Mouse (Mus musculus): ENCODE results near the gene Notch1.

Gene Notch1

DNA sequence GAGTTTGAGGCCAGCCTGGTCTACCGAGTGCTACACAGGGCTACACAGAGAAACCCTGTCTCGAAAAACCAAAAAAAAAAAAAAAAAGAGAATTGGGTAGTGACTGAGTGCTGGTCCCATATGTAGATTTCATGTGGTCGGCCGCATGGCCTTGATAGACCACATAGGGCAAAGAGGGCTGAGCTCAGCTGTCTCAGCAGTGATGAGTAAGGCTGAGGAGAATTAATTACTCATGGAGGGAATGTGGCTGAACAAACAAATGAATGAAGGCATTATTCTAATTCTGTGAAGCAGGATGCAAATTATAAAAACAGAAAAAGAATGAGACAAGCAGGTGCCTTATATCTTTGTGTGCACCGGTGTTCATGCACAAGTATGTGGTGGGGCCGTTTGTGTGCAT lies 15.4 kb upstream of the Notch1 start:
- DNase-seq (ENCODE audit: extremely low spot score, low spot score): no peak

DNA sequence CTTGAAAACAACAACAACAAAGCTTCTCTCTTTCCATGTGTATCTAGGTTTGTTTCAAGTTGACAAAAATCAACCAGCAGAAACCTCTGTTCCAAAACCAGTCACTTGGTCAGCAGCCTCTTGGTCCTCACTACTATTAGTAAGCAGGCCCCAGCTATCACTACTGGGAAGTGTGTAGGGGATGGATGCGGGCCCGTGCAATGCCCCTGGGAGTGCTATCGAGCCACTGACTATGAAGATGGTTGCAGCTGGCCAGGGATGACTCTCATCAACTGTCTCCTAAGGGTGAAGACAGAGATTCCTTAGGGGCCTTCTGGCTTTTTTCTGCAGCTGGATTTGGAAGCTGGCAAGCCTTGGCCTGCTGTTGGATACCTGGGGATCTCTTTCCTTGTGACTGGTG lies 13.4 kb upstream of the Notch1 start:
- no peak for DNase-seq (ENCODE audit: extremely low spot score, low spot score)

DNA sequence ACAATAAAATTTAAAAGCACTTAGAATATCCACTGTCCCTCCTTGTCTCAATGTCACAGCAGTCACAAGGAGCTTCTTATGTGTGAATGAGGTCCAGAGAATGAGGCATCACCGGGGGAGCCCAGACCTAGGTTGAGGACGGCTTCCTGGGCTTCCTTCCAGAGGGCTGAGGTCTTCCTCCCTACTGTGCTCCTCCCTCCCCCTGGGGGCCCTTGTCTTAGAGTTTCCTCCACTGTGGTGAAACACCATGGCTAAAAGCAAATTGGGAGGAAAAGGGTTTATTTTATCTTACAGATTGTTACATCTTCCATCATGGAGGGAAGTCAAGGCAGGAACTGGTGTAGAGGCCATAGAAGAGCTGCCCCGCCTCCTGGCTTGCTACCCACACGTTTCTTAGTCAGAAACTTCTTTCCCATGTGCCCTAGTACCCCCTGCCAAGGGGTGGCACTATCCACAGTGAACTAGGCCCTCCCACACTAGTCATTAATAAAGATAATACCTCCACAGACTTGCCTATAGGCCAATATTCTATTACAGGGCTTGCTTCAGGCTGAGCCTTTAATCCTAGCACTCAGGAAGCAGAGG lies 12.8 kb upstream of the Notch1 start:
- DNase-seq (ENCODE audit: extremely low spot score, low spot score): no peak

- DNase-seq (ENCODE audit: extremely low spot score, low spot score): no peak
These were observed 10.2 kb upstream of the Notch1 start for GRCm38 (mm10) chr2:26526443-26527257.

DNA sequence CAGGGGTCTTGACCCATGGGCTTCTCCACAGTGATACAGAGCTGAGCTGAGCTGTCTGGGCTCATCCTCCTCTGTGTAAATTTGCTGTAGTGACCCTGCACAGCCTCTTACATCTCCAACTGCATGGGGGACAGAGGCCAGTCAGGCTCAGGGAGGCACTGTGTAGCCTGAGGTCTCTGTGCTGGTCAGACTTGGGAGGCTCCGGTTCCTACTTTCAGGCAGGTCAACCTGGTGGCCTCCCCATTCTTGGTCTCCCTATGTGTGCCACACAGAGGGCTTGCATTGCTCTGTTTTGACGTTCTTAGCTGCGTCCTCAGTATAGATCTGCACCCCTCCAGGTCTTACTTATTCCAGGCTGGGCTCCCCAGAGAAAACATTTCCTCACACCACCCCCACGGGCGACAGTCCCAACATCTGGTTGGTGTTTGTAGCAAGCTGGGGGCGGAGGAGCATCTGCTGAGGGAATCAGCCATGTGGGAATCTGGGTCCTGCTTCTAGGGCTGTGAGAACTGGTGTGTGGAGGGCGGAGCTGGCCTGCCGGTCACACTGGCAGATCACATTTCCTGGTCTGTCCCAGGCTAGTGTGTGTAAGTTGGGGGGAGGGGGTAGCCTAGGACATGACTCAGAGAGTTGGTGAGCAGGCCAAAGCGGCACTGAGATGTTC lies 9.0 kb upstream of the Notch1 start:
- DNase-seq (ENCODE audit: extremely low spot score, low spot score): peak; percentile 64

GRCm38 (mm10) chr2:26522327-26522726 lies 5.9 kb upstream of the Notch1 start:
- DNase-seq (ENCODE audit: extremely low spot score, low spot score): no peak

DNA sequence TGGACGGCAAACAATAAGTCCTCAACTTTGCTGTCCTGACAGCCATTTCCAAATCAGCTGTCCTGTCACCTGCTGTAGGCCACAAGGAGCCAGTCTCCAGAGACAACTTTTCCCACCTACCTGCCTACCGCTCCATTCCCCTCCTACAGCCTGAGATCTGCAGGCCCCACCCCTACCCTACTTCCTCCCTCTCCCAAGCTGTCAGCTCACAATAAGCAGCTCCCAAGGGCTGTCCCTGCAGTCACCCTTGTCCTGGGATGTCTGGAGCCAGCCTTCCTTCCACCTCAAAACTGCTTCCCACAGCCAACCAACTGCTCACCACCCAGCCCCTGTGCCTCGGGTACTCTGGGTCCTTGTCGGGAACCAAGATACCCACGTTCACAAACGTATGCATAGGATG lies 3.3 kb upstream of the Notch1 start:
- DNase-seq (ENCODE audit: extremely low spot score, low spot score): no peak

DNA sequence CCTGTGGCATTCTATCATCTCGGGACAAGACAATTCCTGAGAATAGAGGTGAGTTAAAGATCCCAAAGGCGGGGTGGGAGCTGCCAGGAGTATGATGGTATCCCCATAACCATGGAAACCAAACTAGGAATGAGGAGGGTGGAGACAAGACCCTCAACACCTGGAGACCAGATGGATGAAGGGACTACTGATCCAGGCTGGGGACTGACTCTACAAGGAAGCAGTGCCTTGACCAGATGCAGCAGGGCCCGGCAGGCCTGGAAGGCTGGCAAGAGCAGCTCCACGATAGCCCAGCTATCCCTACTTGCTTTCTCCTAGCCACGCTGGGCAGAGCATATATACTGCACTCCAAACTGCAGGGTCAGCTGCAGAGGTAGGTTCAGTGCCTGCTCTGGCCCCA lies 524 bp upstream of the Notch1 start:
- no peak for DNase-seq (ENCODE audit: extremely low spot score, low spot score)

GRCm38 (mm10) chr2:26515335-26515734 lies 1.1 kb downstream of the Notch1 start:
- DNase-seq (ENCODE audit: extremely low spot score, low spot score): no peak

DNA sequence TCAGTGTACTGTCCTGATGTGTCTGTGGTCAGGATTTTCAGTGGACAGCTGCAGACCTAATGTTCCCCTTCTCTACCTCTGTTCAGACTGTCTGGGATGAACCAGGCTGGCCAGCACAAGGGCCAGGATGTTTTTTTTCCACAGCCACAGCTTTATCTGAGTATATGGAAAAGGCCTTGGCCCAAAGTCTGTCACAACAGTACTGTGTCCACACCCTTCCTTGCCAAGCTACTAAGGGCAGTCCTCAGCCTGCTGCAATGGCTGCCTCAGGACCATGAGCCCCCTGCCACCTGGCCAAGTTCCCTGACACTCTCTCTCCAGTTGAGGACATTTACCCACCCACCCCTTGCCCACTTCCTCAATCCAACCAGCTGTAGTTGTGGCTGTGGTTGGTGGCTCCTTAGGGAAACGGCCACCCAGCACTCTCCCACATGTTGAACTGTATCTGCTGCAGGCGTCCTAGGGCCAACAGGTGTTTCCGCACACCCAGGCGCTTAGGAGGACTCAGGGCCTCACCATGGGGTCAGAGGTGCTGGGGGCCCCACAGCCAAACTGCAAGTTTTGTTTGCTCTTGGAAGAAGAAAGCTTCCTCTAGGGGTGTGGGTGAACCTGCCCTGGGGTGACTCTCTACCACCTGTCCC lies 3.2 kb downstream of the Notch1 start:
- DNase-seq (ENCODE audit: extremely low spot score, low spot score): no peak

DNA sequence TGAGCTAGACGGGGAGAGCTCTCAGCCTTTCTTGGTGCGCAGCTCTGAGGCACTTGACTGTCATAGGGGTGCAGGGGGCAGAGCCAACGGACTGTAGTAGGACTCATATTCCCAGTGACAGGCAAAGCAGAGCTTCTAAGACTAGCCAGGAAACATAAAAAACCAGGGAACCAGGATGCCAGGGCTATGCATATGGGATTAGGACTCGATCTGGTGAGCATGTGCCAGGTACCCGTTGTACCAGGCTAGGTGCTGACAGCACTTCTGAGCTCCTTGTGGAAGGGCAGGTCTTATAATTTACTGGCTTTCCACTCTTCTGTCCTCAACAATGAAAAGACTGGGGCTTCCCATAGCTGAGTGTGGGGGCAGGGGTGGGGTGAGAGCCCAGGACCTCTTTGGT lies 7.8 kb downstream of the Notch1 start:
- DNase-seq (ENCODE audit: extremely low spot score, low spot score): no peak

GRCm38 (mm10) chr2:26507961-26508391 lies 8.5 kb downstream of the Notch1 start:
- DNase-seq (ENCODE audit: extremely low spot score, low spot score): no peak

DNA sequence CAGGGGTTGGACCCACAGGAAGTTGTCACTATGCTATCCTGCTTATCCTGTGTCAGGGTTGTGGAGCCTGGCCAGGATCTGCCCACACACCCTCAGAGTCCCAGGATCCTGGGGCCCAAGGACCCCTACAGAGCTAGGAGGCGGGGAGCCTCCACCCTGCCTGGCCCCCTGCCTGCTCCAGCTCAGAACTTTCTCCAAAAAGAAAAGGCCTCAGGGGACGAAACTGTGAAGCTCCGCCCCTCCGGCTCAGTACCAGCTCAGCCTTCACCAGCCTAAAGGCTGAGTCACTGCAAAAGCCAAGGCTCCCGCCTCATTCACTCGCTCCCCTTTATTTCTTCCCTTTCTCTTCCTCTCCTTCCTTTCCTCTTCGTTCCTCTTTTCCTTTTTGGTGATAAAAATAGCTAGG lies 9.0 kb downstream of the Notch1 start:
- DNase-seq (ENCODE audit: extremely low spot score, low spot score): no peak

- no peak for DNase-seq (ENCODE audit: extremely low spot score, low spot score)
These were observed 9.7 kb downstream of the Notch1 start for GRCm38 (mm10) chr2:26506746-26507280.

DNA sequence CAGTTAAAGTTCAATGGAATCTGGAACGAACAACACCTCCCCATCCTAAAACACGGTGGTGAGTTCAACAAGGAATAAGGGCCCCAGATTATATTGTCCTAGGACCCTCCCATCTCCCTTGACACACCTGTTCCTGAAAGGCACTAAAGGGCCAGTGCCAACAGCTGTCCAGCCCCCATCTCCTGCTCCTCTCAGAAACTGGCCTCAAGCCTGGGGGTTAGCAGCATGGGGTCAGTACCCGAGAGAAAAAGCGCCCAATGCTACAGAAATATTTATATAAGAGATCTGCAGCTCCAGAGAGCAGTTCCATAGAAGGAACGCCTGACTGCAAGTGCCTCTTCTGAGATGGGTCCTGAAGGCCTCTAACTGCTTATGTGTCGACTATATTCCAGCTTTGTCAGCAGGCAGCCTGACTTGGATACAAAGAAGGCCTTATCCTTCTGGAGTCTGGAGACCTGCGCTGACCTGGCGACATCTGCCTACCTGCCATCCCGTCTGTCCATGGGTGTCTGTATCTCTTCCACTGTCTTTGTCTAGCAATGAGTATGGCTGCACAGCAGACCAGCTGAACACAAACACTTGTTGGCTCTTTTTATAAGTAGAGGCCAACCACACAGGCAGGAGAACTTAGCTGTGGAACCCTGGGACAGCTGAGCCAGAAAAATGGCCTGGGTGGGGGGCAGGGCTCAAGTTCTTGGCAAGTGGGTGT lies 11.5 kb downstream of the Notch1 start:
- DNase-seq (ENCODE audit: extremely low spot score, low spot score): no peak

GRCm38 (mm10) chr2:26503661-26504575 lies 12.5 kb downstream of the Notch1 start:
- DNase-seq (ENCODE audit: extremely low spot score, low spot score): peak; percentile 90

DNA sequence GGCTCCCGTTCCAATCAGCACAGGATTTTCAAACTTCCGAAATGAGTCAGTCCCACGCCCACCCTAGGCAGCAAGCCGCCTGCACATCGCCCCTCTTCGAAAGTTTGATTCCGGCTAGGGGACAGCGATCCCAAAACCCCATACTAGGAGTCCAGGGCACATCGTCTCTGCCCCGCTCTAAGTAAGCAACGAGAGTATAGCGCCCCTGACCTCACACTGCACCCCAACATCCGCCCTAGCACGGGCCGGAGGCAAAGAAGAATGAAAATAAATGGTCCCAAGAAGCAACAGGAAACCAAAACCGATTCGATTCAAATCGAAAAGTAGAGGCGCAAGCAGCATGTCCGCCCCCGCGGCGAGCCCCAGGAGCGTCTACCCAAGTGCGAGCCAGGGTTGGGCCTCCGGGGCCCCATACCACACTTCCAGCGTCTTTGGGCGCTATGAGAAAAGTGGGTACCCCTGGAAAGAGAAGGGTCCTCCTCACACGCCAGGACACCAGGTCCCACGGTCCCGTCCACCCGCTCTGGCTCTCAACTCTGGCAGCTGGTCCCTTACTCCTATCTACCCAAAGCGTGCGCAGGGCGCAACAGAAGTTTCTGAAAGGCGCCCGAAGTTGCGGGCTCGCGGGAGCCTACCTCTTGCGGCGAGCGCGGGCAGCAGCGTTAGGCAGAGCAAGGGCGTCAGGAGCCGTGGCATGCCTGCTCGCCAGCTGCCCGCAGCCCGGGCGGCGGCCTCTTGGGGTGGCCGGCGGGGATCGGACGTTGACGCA lies 13.4 kb downstream of the Notch1 start:
- peak; percentile 66 for DNase-seq (ENCODE audit: extremely low spot score, low spot score)

DNA sequence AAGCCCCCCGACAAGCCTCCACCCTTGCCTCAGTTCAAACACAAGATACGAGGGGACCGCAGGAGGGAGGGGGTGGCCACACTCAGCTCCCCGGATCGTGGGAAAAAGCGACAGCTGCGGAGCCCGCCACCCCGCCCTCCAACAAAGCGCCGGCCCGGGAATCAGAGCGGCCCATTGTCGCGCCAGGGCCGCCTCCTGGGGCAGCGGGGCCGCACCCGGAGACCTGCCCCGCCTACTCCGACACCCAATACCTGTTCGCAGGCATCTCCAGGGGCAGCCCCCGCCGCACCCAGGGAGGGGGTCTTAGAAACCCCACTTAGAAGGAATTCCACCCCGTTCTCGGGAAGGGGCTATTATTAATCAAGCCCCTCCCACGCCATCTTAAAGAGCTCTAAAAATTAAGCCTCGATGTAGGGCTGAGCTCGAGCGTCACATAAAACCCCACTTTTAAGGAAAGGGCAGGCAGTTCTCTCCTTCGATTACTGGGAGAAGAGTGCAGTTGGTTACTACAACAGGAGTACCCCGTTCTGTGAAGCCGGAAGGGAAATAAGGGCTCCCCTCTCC lies 14.1 kb downstream of the Notch1 start:
- peak; percentile 82 for DNase-seq (ENCODE audit: extremely low spot score, low spot score)

- peak; percentile 76 for DNase-seq (ENCODE audit: extremely low spot score, low spot score)
These were observed 14.8 kb downstream of the Notch1 start for GRCm38 (mm10) chr2:26501651-26502141.
